Mouse (Mus musculus): Measurements from ENCODE around the gene Dhdh. TPM values are rescaled to one million over a fixed set of nuclear protein-coding genes. Genes with fewer than 3 reads are reported as not detected.
"Not testable (repeated sequence)": the region's sequence is repeated elsewhere in the genome, so short reads cannot be mapped to it uniquely, and the experiment has no call there.

Gene Dhdh
- total and polyA plus RNA-seq, 2 experiments from 2014 or later: 4.7 to 6.2 TPM

GRCm38 (mm10) chr7:45487861-45488292 lies 728 bp downstream of the Dhdh start:
- Histone ChIP-seq H3K27ac (peak overlapping the region; percentile 82), H3K9ac (replicated peaks; ENCODE audit: low read length) (peak overlapping the region; percentile 52), H3K4me3 (ENCODE audit: low read length) (peak overlapping the region; percentile 32), H3K4me2 (ENCODE audit: low read depth, low read length) (peak overlapping the region; percentile 59), H3K36me3 (ENCODE audit: insufficient read depth, low read length) (peaks cover 3% of the 10 kb centered on the region; the same call in 1 of the 2 replicates), H3K4me1 (ENCODE audit: insufficient read depth, low read length) (no peaks in the 10 kb centered on the region), H3K27me3 (ENCODE audit: insufficient read depth, low read length) (no peaks in the 10 kb centered on the region), H3K9me3 (ENCODE audit: low read length) (no peaks in the 10 kb centered on the region)
- ATAC-seq (peak; percentile 71), DNase-seq (ENCODE audit: low spot score) (peak; percentile 54)
- 21% methylated on average over 11 of the region's 11 CpGs for WGBS
- TF ChIP-seq CTCF (IDR thresholded peaks at IDR 0.05; ENCODE audit: low read depth): no peak

- no peak within 1 kb of the TSS for H3K9ac ChIP-seq (replicated peaks; ENCODE audit: low read length)
- TF ChIP-seq CTCF (IDR thresholded peaks at IDR 0.05; ENCODE audit: low read depth): no peak
- no peaks in the 10 kb centered on the region for H3K9me3 ChIP-seq (ENCODE audit: low read length)
- H3K36me3 ChIP-seq (ENCODE audit: insufficient read depth, low read length): no peaks in the 10 kb centered on the region
- no peak within 1 kb of the TSS for H3K27ac ChIP-seq
- no peaks in the 10 kb centered on the region for H3K27me3 ChIP-seq (ENCODE audit: insufficient read depth, low read length)
- WGBS: 81% methylated on average over 12 of the region's 12 CpGs
- DNase-seq (ENCODE audit: low spot score) (no peak), ATAC-seq (no peak)
- no peak within 1 kb of the TSS; the same call in 1 of the 2 replicates for H3K4me2 ChIP-seq (ENCODE audit: low read depth, low read length)
- no peaks in the 10 kb centered on the region for H3K4me1 ChIP-seq (ENCODE audit: insufficient read depth, low read length)
- H3K4me3 ChIP-seq (ENCODE audit: low read length): no peak within 1 kb of the TSS
Observed at GRCm38 (mm10) chr7:45486761-45487415, 1.7 kb downstream of the Dhdh start, which contains the start of gene Gm45808. Gm45808 (minus strand) TSS chr7:45486811.

- Histone ChIP-seq H3K4me1 (ENCODE audit: insufficient read depth, low read length) (no peaks in the 10 kb centered on the region), H3K4me2 (ENCODE audit: low read depth, low read length) (no peak overlapping the region), H3K36me3 (ENCODE audit: insufficient read depth, low read length) (no peaks in the 10 kb centered on the region), H3K4me3 (ENCODE audit: low read length) (no peak overlapping the region), H3K27ac (no peak overlapping the region), H3K27me3 (ENCODE audit: insufficient read depth, low read length) (no peaks in the 10 kb centered on the region), H3K9me3 (ENCODE audit: low read length) (no peaks in the 10 kb centered on the region), H3K9ac (replicated peaks; ENCODE audit: low read length) (no peak overlapping the region)
- DNase-seq (ENCODE audit: low spot score) (no peak), ATAC-seq (no peak)
- WGBS: 89% methylated on average over 7 of the region's 7 CpGs
- no peak for TF ChIP-seq CTCF (IDR thresholded peaks at IDR 0.05; ENCODE audit: low read depth)
Observed at GRCm38 (mm10) chr7:45486158-45486557, 2.4 kb downstream of the Dhdh start.

GRCm38 (mm10) chr7:45484985-45485384 lies 3.6 kb downstream of the Dhdh start:
- WGBS: 92% methylated on average over 5 of the region's 5 CpGs
- not testable (repeated sequence) for ATAC-seq; H3K9me3 ChIP-seq (ENCODE audit: low read length); H3K27me3 ChIP-seq (ENCODE audit: insufficient read depth, low read length); H3K36me3 ChIP-seq (ENCODE audit: insufficient read depth, low read length); H3K9ac ChIP-seq (replicated peaks; ENCODE audit: low read length); H3K4me2 ChIP-seq (ENCODE audit: low read depth, low read length); H3K4me1 ChIP-seq (ENCODE audit: insufficient read depth, low read length); DNase-seq (ENCODE audit: low spot score); H3K4me3 ChIP-seq (ENCODE audit: low read length); H3K27ac ChIP-seq

GRCm38 (mm10) chr7:45482166-45482565 lies 6.4 kb downstream of the Dhdh start:
- DNase-seq (ENCODE audit: low spot score) (no peak), ATAC-seq (no peak)
- WGBS: 91% methylated on average over 1 of the region's 1 CpGs
- Histone ChIP-seq H3K9me3 (ENCODE audit: low read length) (no peaks in the 10 kb centered on the region), H3K27me3 (ENCODE audit: insufficient read depth, low read length) (no peaks in the 10 kb centered on the region), H3K36me3 (ENCODE audit: insufficient read depth, low read length) (no peaks in the 10 kb centered on the region), H3K4me1 (ENCODE audit: insufficient read depth, low read length) (no peaks in the 10 kb centered on the region), H3K27ac (no peak overlapping the region), H3K9ac (replicated peaks; ENCODE audit: low read length) (no peak overlapping the region), H3K4me3 (ENCODE audit: low read length) (no peak overlapping the region), H3K4me2 (ENCODE audit: low read depth, low read length) (no peak overlapping the region)
- TF ChIP-seq CTCF (IDR thresholded peaks at IDR 0.05; ENCODE audit: low read depth): no peak

GRCm38 (mm10) chr7:45481374-45481927 lies 7.2 kb downstream of the Dhdh start, which contains the start of gene Tulp2:
Tulp2 (plus strand) TSS chr7:45481877.
- Histone ChIP-seq H3K4me3 (ENCODE audit: low read length) (no peak within 1 kb of the TSS), H3K4me1 (ENCODE audit: insufficient read depth, low read length) (no peaks in the 10 kb centered on the region), H3K9ac (replicated peaks; ENCODE audit: low read length) (no peak within 1 kb of the TSS), H3K36me3 (ENCODE audit: insufficient read depth, low read length) (no peaks in the 10 kb centered on the region), H3K4me2 (ENCODE audit: low read depth, low read length) (no peak within 1 kb of the TSS), H3K27me3 (ENCODE audit: insufficient read depth, low read length) (no peaks in the 10 kb centered on the region), H3K27ac (no peak within 1 kb of the TSS), H3K9me3 (ENCODE audit: low read length) (no peaks in the 10 kb centered on the region)
- no peak for TF ChIP-seq CTCF (IDR thresholded peaks at IDR 0.05; ENCODE audit: low read depth)
- 51% methylated on average over 15 of the region's 15 CpGs for WGBS
- DNase-seq (ENCODE audit: low spot score): peak; percentile 76
- peak; percentile 87 for ATAC-seq

- H3K4me2 ChIP-seq (ENCODE audit: low read depth, low read length); H3K27me3 ChIP-seq (ENCODE audit: insufficient read depth, low read length); H3K27ac ChIP-seq; H3K9ac ChIP-seq (replicated peaks; ENCODE audit: low read length); DNase-seq (ENCODE audit: low spot score); ATAC-seq; H3K4me3 ChIP-seq (ENCODE audit: low read length); H3K36me3 ChIP-seq (ENCODE audit: insufficient read depth, low read length); H3K4me1 ChIP-seq (ENCODE audit: insufficient read depth, low read length); H3K9me3 ChIP-seq (ENCODE audit: low read length): not testable (repeated sequence)
- WGBS: 73% methylated on average over 3 of the region's 4 CpGs
Observed at GRCm38 (mm10) chr7:45480310-45480709, 8.3 kb downstream of the Dhdh start.
